Mouse (Mus musculus): ENCODE results near the gene Edn2. TPM values are rescaled to one million over a fixed set of nuclear protein-coding genes. Genes with fewer than 3 reads are reported as not detected.
A peak's percentile ranks its signal among the peaks of the same experiment; 100 is the strongest.

Gene Edn2
- polyA plus RNA-seq, 1 experiment from 2014 or later = 0.10 TPM

DNA sequence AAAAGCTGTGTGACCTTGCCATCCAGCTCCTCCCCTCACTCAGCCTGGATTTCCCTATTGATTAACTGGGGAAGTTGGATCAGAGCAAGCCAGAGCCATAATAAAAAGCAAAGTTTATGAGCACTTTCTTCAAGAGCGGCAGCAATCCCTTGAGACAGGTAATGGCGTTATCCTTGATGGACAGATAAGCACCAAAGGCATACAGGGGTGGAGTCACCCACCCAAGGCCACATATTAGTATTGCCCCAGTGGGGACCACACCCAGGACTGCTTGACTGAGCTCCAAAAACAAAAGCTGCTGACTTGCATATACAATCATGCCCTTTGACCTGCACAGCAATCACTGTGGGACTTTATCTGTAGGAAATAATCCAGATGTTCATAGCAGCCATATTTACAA is 31.0 kb downstream of the Edn2 start:
- peaks cover 5% of the 10 kb centered on the region; the same call in 1 of the 2 replicates for H3K27me3 ChIP-seq (ENCODE audit: insufficient read depth, poor library complexity, severe bottlenecking)
- DNase-seq (ENCODE audit: low spot score) = no peak
- WGBS = 88% methylated on average over 2 of the region's 2 CpGs

GRCm38 (mm10) chr4:120194026-120194425 is 33.0 kb downstream of the Edn2 start:
- Histone ChIP-seq H3K27me3 (ENCODE audit: insufficient read depth, poor library complexity, severe bottlenecking) (peaks cover 5% of the 10 kb centered on the region; the same call in 1 of the 2 replicates), H3K9me3 (no peaks in the 10 kb centered on the region), H3K4me3 (no peak overlapping the region), H3K36me3 (no peaks in the 10 kb centered on the region), H3K27ac (no peak overlapping the region), H3K4me1 (replicated peaks) (peaks cover 29% of the 10 kb centered on the region)
- 92% methylated on average over 5 of the region's 5 CpGs for WGBS
- no peak for DNase-seq (ENCODE audit: low spot score)

More for the DNA sequence above, 31.0 kb downstream of the Edn2 start:
- Histone ChIP-seq H3K9me3 (no peaks in the 10 kb centered on the region), H3K4me3 (no peak overlapping the region), H3K36me3 (no peaks in the 10 kb centered on the region), H3K27ac (no peak overlapping the region), H3K4me1 (replicated peaks) (peaks cover 24% of the 10 kb centered on the region)

- Histone ChIP-seq H3K9me3 (no peaks in the 10 kb centered on the region), H3K27ac (no peak overlapping the region), H3K27me3 (ENCODE audit: insufficient read depth, poor library complexity, severe bottlenecking) (peaks cover 5% of the 10 kb centered on the region; the same call in 1 of the 2 replicates), H3K4me1 (replicated peaks) (peaks cover 30% of the 10 kb centered on the region), H3K4me3 (no peak overlapping the region), H3K36me3 (no peaks in the 10 kb centered on the region)
- no peak for DNase-seq (ENCODE audit: low spot score)
These were observed 34.0 kb downstream of the Edn2 start for GRCm38 (mm10) chr4:120194965-120195364.

- H3K27me3 ChIP-seq (ENCODE audit: insufficient read depth, poor library complexity, severe bottlenecking) = peaks cover 9% of the 10 kb centered on the region; the same call in 1 of the 2 replicates
- DNase-seq (ENCODE audit: low spot score) = no peak
- H3K9me3 ChIP-seq = no peaks in the 10 kb centered on the region
- H3K4me1 ChIP-seq (replicated peaks) = peaks cover 48% of the 10 kb centered on the region
- H3K36me3 ChIP-seq = no peaks in the 10 kb centered on the region
- 31% methylated on average over 9 of the region's 9 CpGs for WGBS
- H3K4me3 ChIP-seq = no peak overlapping the region
- no peak overlapping the region; the same call in 1 of the 2 replicates for H3K27ac ChIP-seq
These were observed 38.3 kb downstream of the Edn2 start for GRCm38 (mm10) chr4:120199184-120199885.

GRCm38 (mm10) chr4:120200551-120201266 is 39.7 kb downstream of the Edn2 start:
- H3K36me3 ChIP-seq = no peaks in the 10 kb centered on the region
- H3K27me3 ChIP-seq (ENCODE audit: insufficient read depth, poor library complexity, severe bottlenecking) = 0 out of 2 replicates have a peak, but pooled peaks cover 4% of the 10 kb centered on the region
- 70% methylated on average over 7 of the region's 7 CpGs for WGBS
- H3K27ac ChIP-seq = peak overlapping the region; percentile 57; the same call in 1 of the 2 replicates
- no peaks in the 10 kb centered on the region for H3K9me3 ChIP-seq
- peaks cover 48% of the 10 kb centered on the region for H3K4me1 ChIP-seq (replicated peaks)
- no peak for DNase-seq (ENCODE audit: low spot score)
- H3K4me3 ChIP-seq = no peak overlapping the region

DNA sequence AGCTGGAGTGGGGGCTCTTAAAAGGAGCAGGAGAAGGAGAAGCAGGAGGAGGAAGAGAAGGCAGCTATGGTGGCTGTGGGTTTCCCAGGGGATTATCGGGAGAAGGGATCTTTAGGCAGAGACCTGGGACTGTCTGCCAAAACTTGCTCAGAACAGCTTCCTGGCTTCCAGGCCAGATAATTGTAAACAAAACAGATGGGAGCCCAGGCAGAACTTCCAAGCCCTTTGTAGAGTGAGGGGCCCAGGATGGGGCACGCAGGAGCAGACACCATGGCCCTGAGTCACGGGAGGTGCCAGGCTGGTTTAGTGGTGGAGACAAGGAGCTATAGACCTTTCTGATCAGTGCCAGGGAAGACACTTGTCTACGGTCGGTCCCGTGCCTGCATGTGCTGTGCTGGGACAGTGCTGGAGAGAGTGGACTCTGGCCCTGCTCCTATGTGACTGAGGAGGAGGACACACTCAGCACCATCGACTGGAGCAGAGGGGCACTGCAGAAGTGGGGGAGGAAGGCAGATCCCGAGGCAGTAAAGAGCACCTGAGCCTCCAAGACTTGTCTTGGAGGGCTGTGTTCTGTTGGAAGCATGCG is 43.4 kb downstream of the Edn2 start:
- peaks cover 31% of the 10 kb centered on the region for H3K4me1 ChIP-seq (replicated peaks)
- H3K27me3 ChIP-seq (ENCODE audit: insufficient read depth, poor library complexity, severe bottlenecking) = 0 out of 2 replicates have a peak, but pooled peaks cover 4% of the 10 kb centered on the region
- no peaks in the 10 kb centered on the region for H3K36me3 ChIP-seq
- no peak overlapping the region for H3K4me3 ChIP-seq
- WGBS = 69% methylated on average over 9 of the region's 9 CpGs
- H3K27ac ChIP-seq = peak overlapping the region; percentile 50; the same call in 1 of the 2 replicates
- DNase-seq (ENCODE audit: low spot score) = no peak
- H3K9me3 ChIP-seq = no peaks in the 10 kb centered on the region

GRCm38 (mm10) chr4:120206471-120206891 is 45.5 kb downstream of the Edn2 start:
- H3K9me3 ChIP-seq = no peaks in the 10 kb centered on the region
- 86% methylated on average over 6 of the region's 6 CpGs for WGBS
- 0 out of 2 replicates have a peak, but pooled peaks cover 4% of the 10 kb centered on the region for H3K27me3 ChIP-seq (ENCODE audit: insufficient read depth, poor library complexity, severe bottlenecking)
- no peak overlapping the region for H3K4me3 ChIP-seq
- DNase-seq (ENCODE audit: low spot score) = no peak
- H3K27ac ChIP-seq = no peak overlapping the region
- no peaks in the 10 kb centered on the region for H3K36me3 ChIP-seq
- H3K4me1 ChIP-seq (replicated peaks) = peaks cover 13% of the 10 kb centered on the region

GRCm38 (mm10) chr4:120212080-120212479 is 51.1 kb downstream of the Edn2 start:
- DNase-seq (ENCODE audit: low spot score) = no peak
- H3K9me3 ChIP-seq = no peaks in the 10 kb centered on the region
- H3K36me3 ChIP-seq = no peaks in the 10 kb centered on the region
- WGBS = 57% methylated on average over 6 of the region's 6 CpGs
- no peak overlapping the region for H3K27ac ChIP-seq
- peaks cover 19% of the 10 kb centered on the region for H3K4me1 ChIP-seq (replicated peaks)
- H3K4me3 ChIP-seq = no peak overlapping the region
- peaks cover 5% of the 10 kb centered on the region; the same call in 1 of the 2 replicates for H3K27me3 ChIP-seq (ENCODE audit: insufficient read depth, poor library complexity, severe bottlenecking)

DNA sequence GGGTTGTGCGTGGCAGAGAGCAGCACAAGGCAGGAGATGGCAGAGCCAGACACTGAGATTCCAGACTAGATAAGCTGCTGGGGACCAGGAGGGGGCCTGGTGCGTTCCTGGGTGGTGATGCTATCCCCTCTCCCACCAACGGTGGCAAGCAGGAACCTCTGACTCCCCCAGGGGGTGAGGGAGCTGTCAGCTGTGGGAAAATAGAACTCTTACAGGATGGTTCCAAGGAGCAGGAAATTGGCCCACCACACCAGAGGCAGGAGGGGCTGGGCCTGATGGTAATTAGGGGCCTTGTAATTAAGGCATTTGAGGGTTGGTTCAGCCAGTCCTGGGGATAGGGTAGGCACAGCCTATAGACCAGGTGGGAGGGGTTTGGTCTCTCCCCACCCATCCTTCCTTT is 51.8 kb downstream of the Edn2 start:
- 43% methylated on average over 3 of the region's 3 CpGs for WGBS

GRCm38 (mm10) chr4:120215915-120216591 is 55.0 kb downstream of the Edn2 start:
- Histone ChIP-seq H3K9me3 (no peaks in the 10 kb centered on the region), H3K27me3 (ENCODE audit: insufficient read depth, poor library complexity, severe bottlenecking) (peaks cover 5% of the 10 kb centered on the region; the same call in 1 of the 2 replicates), H3K4me3 (peak overlapping the region; percentile 23; the same call in 1 of the 2 replicates), H3K27ac (peak overlapping the region; percentile 45; the same call in 1 of the 2 replicates), H3K4me1 (replicated peaks) (peaks cover 19% of the 10 kb centered on the region), H3K36me3 (no peaks in the 10 kb centered on the region)
- 28% methylated on average over 10 of the region's 10 CpGs for WGBS
- peak; percentile 75 for DNase-seq (ENCODE audit: low spot score)

More for the DNA sequence above, 51.8 kb downstream of the Edn2 start:
- Histone ChIP-seq H3K4me3 (no peak overlapping the region), H3K9me3 (no peaks in the 10 kb centered on the region), H3K27ac (no peak overlapping the region), H3K36me3 (no peaks in the 10 kb centered on the region), H3K27me3 (ENCODE audit: insufficient read depth, poor library complexity, severe bottlenecking) (peaks cover 5% of the 10 kb centered on the region; the same call in 1 of the 2 replicates), H3K4me1 (replicated peaks) (peaks cover 19% of the 10 kb centered on the region)
- no peak for DNase-seq (ENCODE audit: low spot score)

DNA sequence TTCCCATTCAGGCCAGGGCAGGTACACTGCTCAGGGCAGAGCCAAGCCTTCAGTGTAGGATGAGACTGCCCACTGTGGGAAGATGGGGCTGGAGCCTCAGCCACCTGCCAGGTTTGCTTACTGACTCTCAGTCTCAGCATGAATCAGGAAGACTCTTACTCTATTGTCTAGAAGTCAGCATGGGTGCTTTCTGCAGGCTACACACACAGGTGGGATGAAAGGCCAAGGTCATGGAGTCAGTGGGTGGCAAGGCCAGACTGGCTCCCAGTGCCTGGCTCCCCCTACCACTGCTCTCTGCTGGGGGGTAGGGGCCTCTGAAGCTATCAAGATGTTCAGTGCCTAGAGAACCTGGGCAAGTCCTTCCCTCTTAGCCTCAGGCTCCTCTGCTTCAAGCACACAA is 55.9 kb downstream of the Edn2 start:
- H3K27ac ChIP-seq = no peak overlapping the region
- H3K27me3 ChIP-seq (ENCODE audit: insufficient read depth, poor library complexity, severe bottlenecking) = peaks cover 5% of the 10 kb centered on the region
- H3K36me3 ChIP-seq = no peaks in the 10 kb centered on the region
- H3K4me3 ChIP-seq = no peak overlapping the region
- no peak for DNase-seq (ENCODE audit: low spot score)
- H3K9me3 ChIP-seq = no peaks in the 10 kb centered on the region
- peaks cover 19% of the 10 kb centered on the region for H3K4me1 ChIP-seq (replicated peaks)

Measured in hindbrain, embryonic 10.5 days (tissue).